Mouse (Mus musculus): ENCODE measurements around the gene Cadps.

Cadps gene

DNA sequence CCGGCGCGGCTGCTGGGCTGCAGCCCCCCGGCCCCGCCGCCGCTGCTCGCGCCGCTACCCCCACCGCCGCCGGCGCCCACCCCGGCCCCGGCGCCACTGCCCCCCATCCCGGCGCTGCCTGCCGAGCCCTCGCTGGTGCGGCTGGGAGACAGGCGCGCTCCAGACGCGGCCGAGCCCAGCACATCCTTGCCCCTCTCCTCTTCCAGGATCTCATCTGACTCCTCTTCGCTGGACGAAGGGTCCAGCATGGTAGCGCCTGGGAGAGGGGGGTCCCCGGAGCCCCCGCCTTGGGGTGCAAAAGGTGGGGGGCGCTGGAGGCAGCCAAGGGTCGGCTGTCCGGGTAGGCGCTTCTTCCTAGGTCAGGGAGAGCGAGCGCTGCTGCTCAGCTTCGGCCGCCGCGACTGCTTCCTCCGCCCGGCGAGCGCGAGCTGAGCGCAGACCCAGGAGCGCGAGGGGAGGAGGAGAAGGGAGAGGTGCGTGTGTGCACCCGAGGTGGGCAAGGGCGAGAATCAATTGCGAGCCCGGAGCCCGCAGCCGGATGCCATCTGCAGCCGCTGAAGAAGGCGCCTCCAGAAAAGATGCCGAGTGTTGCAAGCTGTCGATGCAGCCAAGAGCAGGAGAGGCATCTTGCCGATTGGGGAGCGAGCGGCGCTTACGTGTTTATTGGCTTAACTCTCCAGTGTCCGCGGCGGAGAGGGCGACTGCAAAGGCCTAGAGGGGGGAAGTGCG, at the start of gene Cadps:
Gene Cadps, minus strand, starts transcription at position 589 of the 729 bp plus-strand sequence.
- DNase-seq (ENCODE audit: extremely low read depth, low read depth) = no peak

DNA sequence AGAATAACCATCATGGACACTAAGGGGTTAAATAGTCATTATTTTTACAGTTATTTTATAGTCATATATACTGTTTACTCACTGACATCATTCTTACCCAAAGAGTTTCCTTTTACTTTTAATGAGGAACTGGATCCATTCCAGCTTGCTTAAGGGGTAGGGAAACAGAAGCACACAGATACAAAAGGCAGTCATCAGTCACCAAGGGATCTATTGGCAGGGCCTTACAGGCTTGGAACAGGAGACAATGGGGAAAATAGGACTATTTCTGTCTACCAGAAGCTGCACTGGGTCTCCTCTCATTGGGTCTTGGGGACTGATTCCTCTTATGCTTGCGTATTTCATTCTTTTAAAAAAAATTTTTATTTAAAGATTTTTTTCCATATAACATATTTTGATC, 46.7 kb upstream of the Cadps start:
- DNase-seq (ENCODE audit: extremely low read depth, low read depth) = no peak

DNA sequence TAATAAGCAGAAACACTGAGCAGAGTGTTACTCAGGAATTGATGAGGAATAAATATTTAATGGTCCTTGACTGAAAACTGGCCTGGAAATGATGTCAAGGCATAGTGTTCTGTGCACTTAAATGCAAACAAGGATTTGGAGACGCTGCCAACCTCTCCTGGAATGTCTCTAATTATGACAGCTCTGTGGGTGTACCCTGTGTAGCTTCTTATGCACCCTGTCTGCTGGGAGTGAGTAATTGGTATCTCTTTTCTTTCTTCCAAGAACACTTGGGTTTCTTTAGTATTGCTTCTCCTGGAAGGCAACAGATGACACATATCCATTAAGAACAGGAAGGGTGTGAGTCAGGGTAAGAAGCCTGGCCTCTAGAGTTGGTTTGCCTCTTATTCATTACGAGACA, 42.4 kb upstream of the Cadps start:
- DNase-seq (ENCODE audit: extremely low read depth, low read depth) = no peak

DNA sequence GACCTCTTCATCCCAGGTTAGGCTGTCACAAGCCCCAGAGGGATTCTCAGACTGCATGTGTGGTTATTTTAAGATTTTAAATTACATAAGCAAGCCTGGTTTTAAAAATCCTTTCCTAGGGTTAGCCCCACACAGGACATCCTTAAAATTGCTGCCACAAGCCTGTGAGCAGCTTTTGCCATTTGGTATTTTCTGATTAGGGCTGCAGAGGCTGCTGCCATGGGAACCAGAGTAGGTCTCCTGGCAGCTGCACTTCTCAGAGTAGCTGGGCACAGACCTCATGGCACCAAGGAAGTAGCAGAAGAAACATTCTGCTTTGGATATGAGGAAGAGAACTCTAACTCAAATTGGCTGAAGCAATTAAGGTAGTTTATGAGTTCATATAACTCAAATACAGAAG, 21.0 kb upstream of the Cadps start:
- DNase-seq (ENCODE audit: extremely low read depth, low read depth) = no peak

- DNase-seq (ENCODE audit: extremely low read depth, low read depth) = no peak
These were observed 16.6 kb upstream of the Cadps start for GRCm38 (mm10) chr14:12839471-12839870.

DNA sequence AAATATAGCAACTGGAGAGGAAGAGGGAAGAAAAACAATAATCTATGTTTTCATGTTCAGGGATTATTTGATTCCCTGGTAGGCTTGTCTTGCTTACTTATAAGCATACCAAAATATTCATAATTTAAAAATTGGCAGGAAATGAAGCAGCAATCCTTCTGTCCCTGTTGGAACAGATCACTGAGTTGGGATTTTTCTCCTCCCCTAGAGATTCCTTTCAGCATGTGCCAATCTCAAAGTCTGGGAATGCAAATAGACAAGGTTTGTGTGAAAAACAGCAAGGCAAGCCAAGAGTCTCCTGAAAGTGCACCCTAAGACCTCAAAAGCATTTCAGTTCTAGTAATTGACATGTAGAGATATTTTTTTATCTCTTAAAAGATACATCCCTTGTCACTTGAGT, 16.1 kb upstream of the Cadps start:
- no peak for DNase-seq (ENCODE audit: extremely low read depth, low read depth)

GRCm38 (mm10) chr14:12838323-12838722, 15.4 kb upstream of the Cadps start:
- no peak for DNase-seq (ENCODE audit: extremely low read depth, low read depth)

DNA sequence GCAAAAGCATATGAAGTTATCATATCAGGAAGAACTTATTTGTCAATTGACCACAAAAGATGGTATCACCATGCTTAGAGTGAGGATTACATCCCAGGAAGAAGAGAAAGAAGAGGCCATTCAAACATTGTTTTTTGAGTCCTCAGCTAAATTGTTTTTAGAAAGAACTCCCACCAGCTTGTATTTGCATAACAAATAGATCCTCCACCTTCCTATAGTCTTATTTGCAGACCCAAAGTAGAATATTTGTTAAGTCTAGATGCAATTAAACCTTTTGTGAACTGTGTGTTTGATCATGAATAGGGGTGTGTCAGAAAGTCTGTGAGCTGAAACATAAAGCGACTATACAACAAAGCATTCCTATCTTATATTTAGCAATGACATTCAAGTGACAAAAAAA, 15.0 kb upstream of the Cadps start:
- DNase-seq (ENCODE audit: extremely low read depth, low read depth) = no peak

DNA sequence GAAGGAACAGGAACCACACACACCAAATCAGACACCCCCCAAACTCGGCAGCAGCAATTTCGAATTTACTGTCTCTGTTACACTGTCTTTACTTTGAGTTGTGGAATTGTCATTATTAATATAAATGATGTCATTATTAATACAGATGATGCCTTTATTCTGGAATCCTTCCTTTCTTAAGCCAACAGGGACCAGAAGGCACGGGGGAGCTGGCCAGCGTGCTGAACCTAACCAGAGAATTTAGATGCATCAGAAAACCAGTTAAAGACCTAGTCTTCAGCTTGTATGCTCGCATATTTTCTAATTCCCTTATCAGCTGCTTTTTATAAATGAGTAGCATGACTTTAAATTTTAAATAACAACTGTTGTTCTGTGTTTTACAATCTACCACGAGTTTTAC, 902 bp upstream of the Cadps start:
- no peak for DNase-seq (ENCODE audit: extremely low read depth, low read depth)

DNA sequence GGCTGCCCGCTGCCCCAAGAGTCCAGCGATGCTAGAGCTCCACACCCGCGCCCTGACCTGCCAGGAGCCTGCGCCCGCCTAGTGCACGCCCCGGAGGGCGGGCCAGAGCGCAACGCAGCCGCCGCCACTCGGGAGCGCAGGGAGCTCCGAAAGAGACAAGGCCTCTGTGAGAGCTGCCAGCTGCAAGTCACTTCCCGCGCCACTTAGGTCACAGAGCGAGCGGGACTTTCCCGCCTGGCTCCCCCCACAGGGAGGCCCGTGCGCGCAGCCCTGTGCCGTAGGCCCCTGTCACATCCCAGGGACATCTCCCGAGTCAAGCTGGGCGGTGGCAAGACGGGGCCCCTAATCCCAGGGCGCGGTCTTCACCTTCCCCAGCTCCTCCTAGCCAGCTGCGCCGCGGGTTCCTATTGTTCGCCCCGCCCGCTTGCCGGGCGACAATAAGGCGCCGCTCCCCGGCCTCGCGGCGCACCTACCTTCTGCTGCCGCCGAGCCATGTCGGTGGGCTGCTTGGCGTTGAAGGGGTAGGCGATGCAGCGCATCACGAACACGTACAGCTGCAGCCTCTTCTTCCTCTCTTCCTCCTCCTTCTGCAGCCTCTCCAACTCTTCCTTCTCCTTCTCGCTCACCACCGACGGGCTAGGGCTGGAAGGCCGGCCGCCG, 918 bp downstream of the Cadps start:
- no peak for DNase-seq (ENCODE audit: extremely low read depth, low read depth)

- no peak for DNase-seq (ENCODE audit: extremely low read depth, low read depth)
These were observed 1.6 kb downstream of the Cadps start for GRCm38 (mm10) chr14:12821156-12821813.

GRCm38 (mm10) chr14:12820149-12820548, 2.7 kb downstream of the Cadps start:
- DNase-seq (ENCODE audit: extremely low read depth, low read depth) = no peak

GRCm38 (mm10) chr14:12818442-12818841, 4.4 kb downstream of the Cadps start:
- no peak for DNase-seq (ENCODE audit: extremely low read depth, low read depth)

- DNase-seq (ENCODE audit: extremely low read depth, low read depth) = no peak
These were observed 10.8 kb downstream of the Cadps start for GRCm38 (mm10) chr14:12812072-12812471.

- DNase-seq (ENCODE audit: extremely low read depth, low read depth) = no peak
These were observed 19.9 kb downstream of the Cadps start for GRCm38 (mm10) chr14:12802995-12803394.

GRCm38 (mm10) chr14:12801100-12801499, 21.8 kb downstream of the Cadps start:
- no peak for DNase-seq (ENCODE audit: extremely low read depth, low read depth)

GRCm38 (mm10) chr14:12798926-12799325, 24.0 kb downstream of the Cadps start:
- no peak for DNase-seq (ENCODE audit: extremely low read depth, low read depth)

DNA sequence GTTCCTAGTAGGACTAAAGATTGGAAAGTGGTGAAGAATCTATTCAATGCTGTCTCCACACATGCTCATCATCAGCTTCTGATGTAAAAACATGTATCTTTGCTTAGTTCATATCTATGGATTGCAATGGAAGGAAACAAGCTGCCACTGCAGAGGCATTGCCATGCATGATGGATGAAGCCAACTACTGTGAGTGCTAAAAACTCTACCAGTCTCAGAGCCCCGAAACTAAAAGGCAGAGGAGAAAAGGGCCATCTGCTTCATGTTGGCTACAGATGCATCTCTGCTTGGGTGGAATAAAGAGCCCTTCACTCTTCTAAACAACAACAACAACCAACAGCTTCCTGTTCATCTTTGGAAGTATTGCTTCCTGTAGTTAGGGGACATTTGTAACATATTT, 38.6 kb downstream of the Cadps start:
- no peak for DNase-seq (ENCODE audit: extremely low read depth, low read depth)

GRCm38 (mm10) chr14:12780016-12780415, 42.9 kb downstream of the Cadps start:
- no peak for DNase-seq (ENCODE audit: extremely low read depth, low read depth)

GRCm38 (mm10) chr14:12777990-12778389, 44.9 kb downstream of the Cadps start:
- DNase-seq (ENCODE audit: extremely low read depth, low read depth) = no peak

GRCm38 (mm10) chr14:12768870-12769269, 54.0 kb downstream of the Cadps start:
- no peak for DNase-seq (ENCODE audit: extremely low read depth, low read depth)

DNA sequence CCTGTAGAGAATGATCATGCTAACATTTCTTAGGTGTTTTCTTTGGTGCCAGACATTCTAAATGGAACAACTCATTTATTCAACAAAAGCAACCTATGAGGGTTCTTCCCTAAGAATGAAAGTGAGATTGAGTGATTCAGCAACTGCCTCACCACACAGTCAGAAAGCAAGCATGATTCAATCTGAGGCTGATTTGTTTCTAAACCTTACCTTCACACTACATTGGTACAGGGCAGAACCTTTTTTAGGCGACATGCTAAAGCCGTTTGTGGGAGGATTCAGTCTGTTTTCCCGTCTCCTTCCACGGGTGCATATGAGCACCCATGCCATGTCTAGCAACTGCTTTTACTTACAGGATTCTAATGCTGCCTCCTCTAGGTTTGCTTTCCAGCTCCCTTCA, 69.6 kb downstream of the Cadps start:
- DNase-seq (ENCODE audit: extremely low read depth, low read depth) = no peak

GRCm38 (mm10) chr14:12751821-12752220, 71.1 kb downstream of the Cadps start:
- DNase-seq (ENCODE audit: extremely low read depth, low read depth) = no peak

All from MEL-GATA-1-ER (cell line).